Mouse (Mus musculus) brain, adult 2 months (tissue): ENCODE measurements around the gene Dnaja4.
A peak's percentile ranks its signal among the peaks of the same experiment; 100 is the strongest.

ENCODE experiments used
- DNase-seq: peaks from one replicate; pipeline ENCODE4 v3.0.0; 2011; ENCODE audit warnings: low read depth, low spot score

The Dnaja4 gene

GRCm38 (mm10) chr9:54751684-54752083 lies 53.0 kb downstream of the Dnaja4 start:
- DNase-seq: no peak

- no peak for DNase-seq
Measured at GRCm38 (mm10) chr9:54752201-54752943, 53.7 kb downstream of the Dnaja4 start.

- no peak for DNase-seq
Measured at GRCm38 (mm10) chr9:54752944-54753295, 54.2 kb downstream of the Dnaja4 start.

GRCm38 (mm10) chr9:54759592-54759991 lies 60.9 kb downstream of the Dnaja4 start:
- no peak for DNase-seq

- DNase-seq: no peak
Measured at GRCm38 (mm10) chr9:54764091-54764490, 65.4 kb downstream of the Dnaja4 start.

GRCm38 (mm10) chr9:54764561-54765217 lies 66.0 kb downstream of the Dnaja4 start, which contains the start of gene Crabp1:
Crabp1 (plus strand) TSS chr9:54764748.
- DNase-seq: peak; percentile 16

GRCm38 (mm10) chr9:54765336-54766085 lies 66.8 kb downstream of the Dnaja4 start:
- DNase-seq: no peak
